Mouse (Mus musculus): Measurements from ENCODE around the gene Camkk2. TPM values are rescaled to one million over a fixed set of nuclear protein-coding genes. Genes with fewer than 3 reads are reported as not detected.

Gene Camkk2
- polyA plus RNA-seq, 1 experiment from 2014 or later = 40.9 TPM

DNA sequence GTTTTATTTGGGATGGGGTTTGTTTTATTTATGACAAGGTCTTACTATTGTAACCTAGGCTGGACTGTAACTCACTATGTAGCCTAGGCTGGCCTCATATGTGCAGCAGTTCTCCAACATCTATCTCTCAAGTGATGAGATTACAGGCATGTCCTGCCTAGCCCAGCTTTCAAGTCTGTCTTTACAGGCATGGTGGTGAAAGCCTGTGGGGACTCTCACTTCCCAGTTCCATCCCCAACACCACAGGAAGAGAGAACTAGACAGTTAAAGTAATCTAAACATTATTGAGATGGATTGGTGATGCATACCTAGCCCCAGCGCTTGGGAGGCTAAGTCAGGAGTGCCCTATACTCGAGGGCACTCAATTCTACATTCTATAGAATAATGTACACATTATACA lies 9.5 kb upstream of the Camkk2 start:
- no peak overlapping the region for H3K9ac ChIP-seq (ENCODE audit: low read depth, low read length)

DNA sequence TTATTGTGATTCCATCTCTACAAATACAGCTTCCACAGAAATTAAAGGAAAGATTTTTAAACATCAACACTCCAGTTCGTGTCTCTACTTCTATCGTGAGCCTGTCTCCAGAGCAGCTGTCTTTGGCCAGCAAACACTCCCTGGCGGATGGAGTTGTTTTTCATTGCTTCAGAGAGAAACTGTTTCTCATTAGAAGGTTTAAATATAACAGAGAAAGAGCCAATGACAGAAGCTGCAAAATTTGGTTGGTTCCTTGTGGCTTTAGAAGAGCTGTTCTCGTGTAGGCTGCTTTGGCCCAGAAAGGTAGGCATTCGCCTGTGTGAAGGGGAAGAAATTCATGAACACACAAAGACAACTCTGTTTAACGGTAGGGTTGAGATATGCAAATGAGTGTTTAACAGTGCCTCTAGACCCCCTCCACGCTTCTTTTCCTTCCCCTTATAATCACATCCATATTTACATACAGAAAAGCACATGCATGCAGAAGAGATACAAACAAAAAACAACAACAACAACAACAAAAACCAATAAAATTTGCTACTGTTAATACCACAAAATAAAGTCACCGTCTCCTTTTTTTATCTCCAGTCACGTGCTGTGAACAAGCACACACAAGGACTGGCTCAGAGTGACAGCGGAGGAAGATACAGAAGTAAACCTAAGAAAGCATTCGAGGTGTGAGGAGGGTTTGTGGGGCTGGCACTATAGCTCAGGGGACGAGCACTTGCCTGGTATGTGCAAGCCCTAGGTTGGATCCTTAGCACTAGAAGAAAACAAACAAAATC lies 7.0 kb upstream of the Camkk2 start:
- Histone ChIP-seq H3K27ac (ENCODE audit: low read depth, low read length) (no peak overlapping the region), H3K4me1 (ENCODE audit: control insufficient read depth, insufficient read depth, low read length) (no peaks in the 10 kb centered on the region), H3K4me2 (replicated peaks; ENCODE audit: low read depth, low read length) (no peak overlapping the region), H3K27me3 (ENCODE audit: control insufficient read depth, insufficient read depth, low read length) (no peaks in the 10 kb centered on the region), H3K36me3 (ENCODE audit: control insufficient read depth, insufficient read depth, low read length) (peaks cover 42% of the 10 kb centered on the region), H3K9me3 (ENCODE audit: control insufficient read depth, low read length) (no peaks in the 10 kb centered on the region), H3K4me3 (ENCODE audit: low read length) (no peak overlapping the region), H3K9ac (ENCODE audit: low read depth, low read length) (no peak overlapping the region)
- WGBS = 77% methylated on average over 12 of the region's 12 CpGs
- no peak for ATAC-seq (ENCODE audit: low FRiP score, low TSS enrichment)

More for the DNA sequence above, 9.5 kb upstream of the Camkk2 start:
- peaks cover 64% of the 10 kb centered on the region for H3K36me3 ChIP-seq (ENCODE audit: control insufficient read depth, insufficient read depth, low read length)
- H3K27ac ChIP-seq (ENCODE audit: low read depth, low read length) = no peak overlapping the region
- 95% methylated on average over 2 of the region's 2 CpGs for WGBS
- ATAC-seq (ENCODE audit: low FRiP score, low TSS enrichment) = no peak
- H3K4me3 ChIP-seq (ENCODE audit: low read length) = no peak overlapping the region
- no peaks in the 10 kb centered on the region for H3K27me3 ChIP-seq (ENCODE audit: control insufficient read depth, insufficient read depth, low read length)
- H3K9me3 ChIP-seq (ENCODE audit: control insufficient read depth, low read length) = no peaks in the 10 kb centered on the region
- H3K4me2 ChIP-seq (replicated peaks; ENCODE audit: low read depth, low read length) = no peak overlapping the region
- H3K4me1 ChIP-seq (ENCODE audit: control insufficient read depth, insufficient read depth, low read length) = no peaks in the 10 kb centered on the region

DNA sequence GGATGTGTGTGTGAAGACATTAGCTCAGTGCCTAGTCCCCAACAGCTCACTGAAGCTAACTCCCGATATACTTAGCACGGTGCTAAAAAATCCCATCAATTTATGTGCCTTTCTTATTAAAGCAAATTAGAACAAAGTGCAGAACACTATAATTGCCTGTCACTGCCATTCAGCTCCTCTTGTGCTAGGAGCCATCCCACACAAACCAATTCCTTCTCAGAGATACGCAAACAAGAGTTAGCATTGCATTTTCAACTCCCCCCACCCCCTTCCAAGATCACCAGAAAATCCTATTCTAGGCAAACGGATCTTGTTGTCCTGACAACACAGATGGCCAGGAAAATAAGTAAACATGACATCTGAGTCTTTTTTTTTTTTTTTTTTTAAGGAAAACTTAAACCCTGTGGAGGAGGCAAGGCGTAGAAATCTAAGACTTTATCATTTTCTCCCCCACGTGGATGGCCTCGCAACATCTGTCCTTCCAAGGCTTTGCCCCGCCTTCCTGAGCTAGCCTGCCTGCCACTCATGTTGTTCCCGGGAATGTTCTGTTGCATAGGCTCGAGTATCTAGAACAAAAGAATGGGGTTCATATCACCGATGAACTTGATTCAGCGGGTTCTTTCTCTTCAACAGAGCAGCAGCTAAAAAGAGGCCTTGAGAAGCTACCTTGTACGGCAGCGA lies 4.7 kb upstream of the Camkk2 start:
- no peaks in the 10 kb centered on the region for H3K27me3 ChIP-seq (ENCODE audit: control insufficient read depth, insufficient read depth, low read length)
- no peaks in the 10 kb centered on the region for H3K9me3 ChIP-seq (ENCODE audit: control insufficient read depth, low read length)
- WGBS = 42% methylated on average over 14 of the region's 14 CpGs
- H3K36me3 ChIP-seq (ENCODE audit: control insufficient read depth, insufficient read depth, low read length) = peaks cover 25% of the 10 kb centered on the region
- H3K4me1 ChIP-seq (ENCODE audit: control insufficient read depth, insufficient read depth, low read length) = no peaks in the 10 kb centered on the region
- no peak overlapping the region for H3K27ac ChIP-seq (ENCODE audit: low read depth, low read length)
- no peak overlapping the region for H3K9ac ChIP-seq (ENCODE audit: low read depth, low read length)
- no peak for ATAC-seq (ENCODE audit: low FRiP score, low TSS enrichment)
- H3K4me3 ChIP-seq (ENCODE audit: low read length) = no peak overlapping the region
- H3K4me2 ChIP-seq (replicated peaks; ENCODE audit: low read depth, low read length) = no peak overlapping the region

DNA sequence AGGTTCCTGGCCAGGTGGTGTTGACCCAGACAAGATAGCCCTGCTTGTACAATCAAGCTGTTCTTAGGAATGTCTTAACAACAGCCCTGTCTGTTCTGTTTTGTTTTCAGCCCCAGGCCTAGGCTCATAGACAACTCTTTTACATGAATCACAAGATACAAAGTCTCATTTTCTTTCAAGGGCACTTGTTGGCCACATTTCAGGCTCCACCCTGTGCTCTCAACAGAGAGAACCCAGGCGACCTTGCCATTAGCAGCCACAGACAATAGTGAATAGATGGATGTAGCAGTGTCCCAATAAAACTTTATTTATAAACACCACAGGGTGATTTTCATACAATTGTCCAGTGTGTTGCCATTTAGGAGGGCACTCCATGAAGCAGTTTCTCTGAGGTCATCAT lies 2.9 kb upstream of the Camkk2 start:
- H3K4me2 ChIP-seq (replicated peaks; ENCODE audit: low read depth, low read length) = no peak overlapping the region
- no peak overlapping the region for H3K4me3 ChIP-seq (ENCODE audit: low read length)
- no peak overlapping the region for H3K27ac ChIP-seq (ENCODE audit: low read depth, low read length)
- H3K9ac ChIP-seq (ENCODE audit: low read depth, low read length) = no peak overlapping the region
- H3K27me3 ChIP-seq (ENCODE audit: control insufficient read depth, insufficient read depth, low read length) = no peaks in the 10 kb centered on the region
- no peak for ATAC-seq (ENCODE audit: low FRiP score, low TSS enrichment)
- 0 out of 2 replicates have a peak, but pooled peaks cover 6% of the 10 kb centered on the region for H3K4me1 ChIP-seq (ENCODE audit: control insufficient read depth, insufficient read depth, low read length)
- 70% methylated on average over 1 of the region's 1 CpGs for WGBS
- H3K9me3 ChIP-seq (ENCODE audit: control insufficient read depth, low read length) = no peaks in the 10 kb centered on the region
- H3K36me3 ChIP-seq (ENCODE audit: control insufficient read depth, insufficient read depth, low read length) = peaks cover 8% of the 10 kb centered on the region

DNA sequence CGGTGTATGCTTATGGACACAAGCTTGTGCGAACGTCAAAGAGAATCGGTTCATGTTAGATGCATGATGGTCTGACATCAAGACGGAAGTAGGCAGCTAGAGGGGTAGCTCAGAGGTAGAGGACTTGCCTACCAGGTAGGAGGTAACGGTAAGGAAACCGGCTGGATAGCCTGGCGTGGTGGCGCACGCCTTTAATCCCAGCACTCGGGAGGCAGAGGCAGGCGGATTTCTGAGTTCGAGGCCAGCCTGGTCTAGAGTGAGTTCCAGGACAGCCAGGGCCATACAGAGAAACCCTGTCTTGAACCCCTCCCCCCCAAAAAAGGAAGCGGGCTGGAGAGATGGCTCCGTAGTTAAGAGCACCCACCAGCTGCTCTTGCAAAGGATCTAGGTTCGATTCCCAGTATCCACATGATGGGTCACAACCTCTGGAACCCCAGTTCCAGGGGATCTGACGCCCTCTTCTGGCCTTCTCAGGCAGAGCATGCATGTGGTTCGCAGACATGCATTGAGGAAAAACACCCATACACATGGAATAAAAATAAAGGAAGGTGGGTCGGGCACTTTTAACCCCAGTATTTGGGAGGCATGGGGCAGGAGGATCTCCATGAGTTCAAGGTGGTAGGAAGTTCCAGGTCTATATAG lies 1.7 kb upstream of the Camkk2 start:
- Histone ChIP-seq H3K27ac (ENCODE audit: low read depth, low read length) (no peak overlapping the region), H3K36me3 (ENCODE audit: control insufficient read depth, insufficient read depth, low read length) (no peaks in the 10 kb centered on the region), H3K27me3 (ENCODE audit: control insufficient read depth, insufficient read depth, low read length) (no peaks in the 10 kb centered on the region), H3K4me1 (ENCODE audit: control insufficient read depth, insufficient read depth, low read length) (0 out of 2 replicates have a peak, but pooled peaks cover 6% of the 10 kb centered on the region), H3K9ac (ENCODE audit: low read depth, low read length) (no peak overlapping the region), H3K9me3 (ENCODE audit: control insufficient read depth, low read length) (peaks cover 4% of the 10 kb centered on the region; the same call in 1 of the 2 replicates), H3K4me3 (ENCODE audit: low read length) (no peak overlapping the region), H3K4me2 (replicated peaks; ENCODE audit: low read depth, low read length) (no peak overlapping the region)
- 90% methylated on average over 19 of the region's 19 CpGs for WGBS
- ATAC-seq (ENCODE audit: low FRiP score, low TSS enrichment) = no peak

DNA sequence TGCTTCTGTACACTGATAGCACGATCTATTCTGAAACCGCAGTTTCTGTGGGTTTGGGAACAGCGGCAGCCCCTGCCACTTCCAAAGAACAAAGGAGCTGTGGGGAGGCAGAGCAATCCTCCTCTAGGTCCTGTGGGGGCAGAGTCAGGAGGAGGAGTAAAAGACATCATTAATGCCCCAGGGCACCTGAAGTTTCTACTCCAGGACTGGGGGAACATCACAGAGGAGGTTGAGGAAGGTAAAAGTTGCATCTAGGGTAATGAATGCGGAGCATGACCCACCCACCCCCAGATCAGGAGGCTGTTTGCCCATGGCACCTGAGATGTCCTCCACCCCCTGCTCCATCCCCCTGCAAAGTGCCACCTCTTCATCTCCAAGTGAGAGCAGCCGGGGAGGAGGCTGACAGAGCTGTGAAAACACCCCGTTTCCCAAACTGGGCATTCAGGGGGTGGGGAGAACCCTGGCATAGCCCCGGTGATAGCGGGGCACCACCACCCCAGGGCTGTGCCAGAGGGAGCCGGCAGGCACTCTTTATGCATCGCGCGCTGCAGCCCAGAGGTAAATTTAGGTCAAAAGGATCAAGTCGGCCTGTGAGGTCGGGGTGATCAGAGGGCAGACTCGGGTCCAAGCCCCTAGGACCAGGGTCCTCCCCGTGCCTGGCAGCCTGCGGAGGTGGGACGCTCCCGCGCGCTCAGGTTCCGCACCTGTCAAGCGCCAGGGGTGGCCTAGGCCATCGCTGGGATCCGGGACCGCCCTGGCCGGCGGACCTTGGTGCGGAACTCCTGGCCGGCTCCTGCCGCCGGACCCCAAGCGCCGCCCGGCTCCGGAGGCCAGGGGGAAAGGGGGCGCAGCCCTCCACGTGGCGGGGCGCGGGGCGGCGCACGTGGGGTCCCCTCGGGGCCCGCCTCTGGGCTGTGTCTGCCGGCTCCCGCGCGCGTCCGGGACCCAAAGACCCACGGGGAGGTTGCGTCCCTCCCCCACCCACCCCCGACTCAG lies 680 bp downstream of the Camkk2 start:
- Histone ChIP-seq H3K27me3 (ENCODE audit: control insufficient read depth, insufficient read depth, low read length) (no peaks in the 10 kb centered on the region), H3K4me3 (ENCODE audit: low read length) (peak overlapping the region; percentile 86), H3K4me1 (ENCODE audit: control insufficient read depth, insufficient read depth, low read length) (0 out of 2 replicates have a peak, but pooled peaks cover 6% of the 10 kb centered on the region), H3K4me2 (replicated peaks; ENCODE audit: low read depth, low read length) (peak overlapping the region; percentile 93), H3K36me3 (ENCODE audit: control insufficient read depth, insufficient read depth, low read length) (no peaks in the 10 kb centered on the region), H3K27ac (ENCODE audit: low read depth, low read length) (peak overlapping the region; percentile 78; the same call in 1 of the 2 replicates), H3K9ac (ENCODE audit: low read depth, low read length) (peak overlapping the region; percentile 96), H3K9me3 (ENCODE audit: control insufficient read depth, low read length) (peaks cover 4% of the 10 kb centered on the region; the same call in 1 of the 2 replicates)
- 2% methylated on average over 37 of the region's 55 CpGs for WGBS
- peak; percentile 48 for ATAC-seq (ENCODE audit: low FRiP score, low TSS enrichment)

DNA sequence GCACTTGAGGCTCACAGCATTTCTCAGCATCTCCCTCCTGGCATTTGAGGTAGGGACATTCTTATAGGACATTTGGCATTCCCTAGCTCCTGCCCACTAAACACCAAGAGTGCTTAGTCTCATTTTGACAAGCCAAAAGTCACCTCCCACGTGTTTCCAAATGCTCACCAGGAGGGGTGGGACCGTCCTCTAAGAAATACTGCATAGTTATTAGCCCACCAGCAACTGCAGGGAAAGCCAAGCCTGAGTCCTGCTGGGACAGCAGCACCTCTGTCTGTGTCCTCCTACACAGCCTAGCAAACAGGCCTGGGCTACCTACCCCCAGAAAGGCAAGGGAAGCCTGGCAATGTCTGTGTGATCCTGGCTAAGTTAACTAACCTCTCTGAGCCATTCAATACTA lies 1.9 kb downstream of the Camkk2 start:
- no peak for ATAC-seq (ENCODE audit: low FRiP score, low TSS enrichment)
- Histone ChIP-seq H3K4me1 (ENCODE audit: control insufficient read depth, insufficient read depth, low read length) (0 out of 2 replicates have a peak, but pooled peaks cover 6% of the 10 kb centered on the region), H3K9me3 (ENCODE audit: control insufficient read depth, low read length) (peaks cover 8% of the 10 kb centered on the region; the same call in 1 of the 2 replicates), H3K4me3 (ENCODE audit: low read length) (no peak overlapping the region), H3K9ac (ENCODE audit: low read depth, low read length) (no peak overlapping the region), H3K27ac (ENCODE audit: low read depth, low read length) (no peak overlapping the region), H3K27me3 (ENCODE audit: control insufficient read depth, insufficient read depth, low read length) (no peaks in the 10 kb centered on the region), H3K4me2 (replicated peaks; ENCODE audit: low read depth, low read length) (no peak overlapping the region), H3K36me3 (ENCODE audit: control insufficient read depth, insufficient read depth, low read length) (no peaks in the 10 kb centered on the region)
- 17% methylated on average over 2 of the region's 2 CpGs for WGBS

DNA sequence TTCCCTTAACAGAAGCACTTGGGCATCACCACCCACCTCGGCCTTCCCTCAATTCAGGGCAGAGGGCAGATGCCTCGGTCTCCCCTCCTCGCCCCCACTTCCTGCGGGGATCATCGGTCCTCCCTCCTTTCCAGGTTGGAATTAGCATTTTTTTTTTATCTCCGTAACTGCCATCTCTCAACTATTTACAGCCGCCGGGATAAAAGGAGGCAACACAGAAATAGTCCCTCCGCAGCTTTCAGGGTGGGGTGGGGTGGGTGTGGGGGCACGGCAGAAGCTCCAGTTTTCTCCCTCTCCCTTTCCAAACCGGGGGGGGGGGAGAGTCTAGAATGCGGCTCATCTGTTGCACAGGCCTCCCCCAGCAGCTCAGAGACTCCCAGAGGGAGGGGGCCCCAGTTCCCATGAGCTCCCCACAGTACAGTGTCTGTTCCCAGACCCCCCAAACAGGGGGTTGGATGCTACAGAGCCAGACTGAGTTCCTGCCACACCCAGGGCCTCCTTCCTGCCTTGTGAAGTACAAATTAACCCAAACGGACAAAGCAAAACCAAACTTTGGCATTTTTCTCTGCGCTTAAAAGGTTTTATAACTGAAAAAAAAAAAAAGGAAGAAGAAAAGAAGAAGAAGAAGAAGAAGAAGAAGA lies 3.4 kb downstream of the Camkk2 start:
- Histone ChIP-seq H3K27me3 (ENCODE audit: control insufficient read depth, insufficient read depth, low read length) (no peaks in the 10 kb centered on the region), H3K4me1 (ENCODE audit: control insufficient read depth, insufficient read depth, low read length) (peaks cover 14% of the 10 kb centered on the region; the same call in 1 of the 2 replicates), H3K27ac (ENCODE audit: low read depth, low read length) (no peak overlapping the region), H3K9ac (ENCODE audit: low read depth, low read length) (no peak overlapping the region), H3K4me2 (replicated peaks; ENCODE audit: low read depth, low read length) (no peak overlapping the region), H3K4me3 (ENCODE audit: low read length) (no peak overlapping the region), H3K36me3 (ENCODE audit: control insufficient read depth, insufficient read depth, low read length) (no peaks in the 10 kb centered on the region), H3K9me3 (ENCODE audit: control insufficient read depth, low read length) (peaks cover 8% of the 10 kb centered on the region; the same call in 1 of the 2 replicates)
- no peak for ATAC-seq (ENCODE audit: low FRiP score, low TSS enrichment)
- WGBS = 82% methylated on average over 14 of the region's 14 CpGs
